Mouse (Mus musculus) cerebellum, adult 8-10 months (tissue): ENCODE measurements around the gene Alox12e.
A peak's percentile ranks its signal among the peaks of the same experiment; 100 is the strongest.
"Not testable (repeated sequence)": the region's sequence is repeated elsewhere in the genome, so short reads cannot be mapped to it uniquely, and the experiment has no call there.

ENCODE experiments used
- DNase-seq: peaks from one replicate; pipeline ENCODE4 v3.0.0; 2022

Alox12e gene

GRCm38 (mm10) chr11:70322528-70322927 is at the start of gene Alox12e:
Gene Alox12e (minus strand): TSS chr11:70322628.
- DNase-seq, result no peak

- not testable (repeated sequence) for DNase-seq
Observed at GRCm38 (mm10) chr11:70368626-70369025, 46.2 kb upstream of the Alox12e start.

GRCm38 (mm10) chr11:70367701-70368100 is 45.3 kb upstream of the Alox12e start:
- not testable (repeated sequence) for DNase-seq

- no peak for DNase-seq
Observed at GRCm38 (mm10) chr11:70351868-70352267, 29.4 kb upstream of the Alox12e start, which contains the start of gene Alox15. Gene Alox15 (minus strand): TSS chr11:70352031.

GRCm38 (mm10) chr11:70348630-70349029 is 26.2 kb upstream of the Alox12e start:
- DNase-seq, result no peak

GRCm38 (mm10) chr11:70347861-70348260 is 25.4 kb upstream of the Alox12e start:
- DNase-seq, result no peak

- DNase-seq, result no peak
Observed at GRCm38 (mm10) chr11:70345546-70345945, 23.1 kb upstream of the Alox12e start.

- no peak for DNase-seq
Observed at GRCm38 (mm10) chr11:70345061-70345460, 22.6 kb upstream of the Alox12e start.

GRCm38 (mm10) chr11:70339481-70339880 is 17.1 kb upstream of the Alox12e start:
- no peak for DNase-seq

GRCm38 (mm10) chr11:70334477-70334876 is 12.0 kb upstream of the Alox12e start:
- DNase-seq, result peak; percentile 11

GRCm38 (mm10) chr11:70324726-70325125 is 2.3 kb upstream of the Alox12e start:
- no peak for DNase-seq

- no peak for DNase-seq
Observed at GRCm38 (mm10) chr11:70321664-70322063, 764 bp downstream of the Alox12e start.

- no peak for DNase-seq
Observed at GRCm38 (mm10) chr11:70319614-70320013, 2.8 kb downstream of the Alox12e start.

GRCm38 (mm10) chr11:70313833-70314232 is 8.6 kb downstream of the Alox12e start:
- no peak for DNase-seq

GRCm38 (mm10) chr11:70309341-70309740 is 13.1 kb downstream of the Alox12e start:
- peak; percentile 60 for DNase-seq

- DNase-seq, result no peak
Observed at GRCm38 (mm10) chr11:70308296-70308695, 14.1 kb downstream of the Alox12e start.

- no peak for DNase-seq
Observed at GRCm38 (mm10) chr11:70306159-70306558, 16.3 kb downstream of the Alox12e start.

GRCm38 (mm10) chr11:70302293-70302692 is 20.1 kb downstream of the Alox12e start:
- DNase-seq, result no peak

- no peak for DNase-seq
Observed at GRCm38 (mm10) chr11:70297836-70298454, 24.5 kb downstream of the Alox12e start.

GRCm38 (mm10) chr11:70297405-70297804 is 25.0 kb downstream of the Alox12e start:
- no peak for DNase-seq

GRCm38 (mm10) chr11:70293881-70294280 is 28.5 kb downstream of the Alox12e start:
- no peak for DNase-seq

- no peak for DNase-seq
Observed at GRCm38 (mm10) chr11:70291235-70291634, 31.2 kb downstream of the Alox12e start.

GRCm38 (mm10) chr11:70289236-70289635 is 33.2 kb downstream of the Alox12e start:
- DNase-seq, result no peak

- no peak for DNase-seq
Observed at GRCm38 (mm10) chr11:70288102-70288501, 34.3 kb downstream of the Alox12e start.

- DNase-seq, result no peak
Observed at GRCm38 (mm10) chr11:70285686-70286085, 36.7 kb downstream of the Alox12e start.
